ENCODE assay signal across 8 mouse cellular contexts in genomic region chr15:78803499-78803900, GRCm38 (mm10). TPM values are rescaled to one million over a fixed set of nuclear protein-coding genes. Genes with fewer than 3 reads are reported as not detected.
A peak's percentile ranks its signal among the peaks of the same experiment; 100 is the strongest.
DNase-seq lines count a peak whose midpoint lies in the region; ATAC-seq and TF ChIP-seq lines count a peak whose summit lies in the region.

No protein-coding gene starts in this region.

- peak; percentile 56 for DNase-seq in forebrain, embryonic 11.5 days (ENCODE audit: low spot score)
- no peak for DNase-seq in forebrain, postnatal 0 days
- no peak for DNase-seq in embryonic facial prominence, embryonic 11.5 days (ENCODE audit: low spot score)
- peak; percentile 85 for DNase-seq in testis, postnatal 10 days (ENCODE audit: low spot score)
- no peak for DNase-seq in spleen, postnatal 14 days (ENCODE audit: low spot score in 2 of 2)
- DNase-seq in urinary bladder, adult 18-20 months (ENCODE audit: low spot score in 2 of 2) = no peak

- WGBS in forebrain, embryonic 11.5 days = 0% methylated on average over 8 of the region's 8 CpGs
- 10% methylated on average over 8 of the region's 8 CpGs for WGBS in forebrain, postnatal 0 days
- 2% methylated on average over 8 of the region's 8 CpGs for WGBS in embryonic facial prominence, embryonic 11.5 days
- 1% methylated on average over 8 of the region's 8 CpGs for WGBS in hindbrain, embryonic 12.5 days
- WGBS in liver, embryonic 15.5 days (ENCODE audit: insufficient replicate concordance) = 13% methylated on average over 8 of the region's 8 CpGs

- TF ChIP-seq CTCF in forebrain, postnatal 0 days (IDR thresholded peaks at IDR 0.05; ENCODE audit: low read depth) = no peak

- H3K4me3 ChIP-seq in forebrain, embryonic 11.5 days (ENCODE audit: low read depth, low read length) = no peak overlapping the region
- no peak overlapping the region for H3K4me3 ChIP-seq in forebrain, postnatal 0 days (ENCODE audit: low read depth, low read length)
- H3K4me3 ChIP-seq in embryonic facial prominence, embryonic 11.5 days (ENCODE audit: low read depth, low read length) = no peak overlapping the region
- H3K4me3 ChIP-seq in hindbrain, embryonic 12.5 days = no peak overlapping the region
- H3K4me3 ChIP-seq in liver, embryonic 15.5 days (replicated peaks) = peak overlapping the region; percentile 60

- H3K9me3 ChIP-seq in forebrain, embryonic 11.5 days (ENCODE audit: control insufficient read depth, low read length) = no peaks in the 10 kb centered on the region
- no peaks in the 10 kb centered on the region for H3K9me3 ChIP-seq in forebrain, postnatal 0 days (ENCODE audit: low read length)
- no peaks in the 10 kb centered on the region for H3K9me3 ChIP-seq in embryonic facial prominence, embryonic 11.5 days (replicated peaks; ENCODE audit: control insufficient read depth, low read length)
- H3K9me3 ChIP-seq in hindbrain, embryonic 12.5 days (replicated peaks) = no peaks in the 10 kb centered on the region
- no peaks in the 10 kb centered on the region for H3K9me3 ChIP-seq in liver, embryonic 15.5 days (replicated peaks)

- H3K4me2 ChIP-seq in forebrain, embryonic 11.5 days (ENCODE audit: low read depth, low read length, severe bottlenecking) = no peak overlapping the region
- H3K4me2 ChIP-seq in forebrain, postnatal 0 days (ENCODE audit: low read depth) = no peak overlapping the region
- no peak overlapping the region; the same call in 1 of the 2 replicates for H3K4me2 ChIP-seq in embryonic facial prominence, embryonic 11.5 days (ENCODE audit: low read depth, low read length)
- H3K4me2 ChIP-seq in hindbrain, embryonic 12.5 days (replicated peaks) = no peak overlapping the region
- peak overlapping the region; percentile 67 for H3K4me2 ChIP-seq in liver, embryonic 15.5 days

- no peak overlapping the region for H3K27ac ChIP-seq in forebrain, embryonic 11.5 days (ENCODE audit: low read depth, low read length)
- no peak overlapping the region for H3K27ac ChIP-seq in forebrain, postnatal 0 days (ENCODE audit: low read depth, low read length)
- no peak overlapping the region for H3K27ac ChIP-seq in embryonic facial prominence, embryonic 11.5 days (replicated peaks; ENCODE audit: low read depth, low read length)
- H3K27ac ChIP-seq in hindbrain, embryonic 12.5 days = no peak overlapping the region
- H3K27ac ChIP-seq in liver, embryonic 15.5 days (replicated peaks) = peak overlapping the region; percentile 64

- 0 out of 2 replicates have a peak, but pooled peaks have one; percentile 24 for ATAC-seq in forebrain, embryonic 11.5 days (replicated peaks; ENCODE audit: low FRiP score)
- no peak for ATAC-seq in forebrain, postnatal 0 days
- 0 out of 2 replicates have a peak, but pooled peaks have one; percentile 12 for ATAC-seq in embryonic facial prominence, embryonic 11.5 days (replicated peaks; ENCODE audit: insufficient number of reproducible peaks, low FRiP score, low TSS enrichment, low read depth)
- peak; percentile 38; the same call in 1 of the 2 replicates for ATAC-seq in hindbrain, embryonic 12.5 days (ENCODE audit: low FRiP score)
- ATAC-seq in liver, embryonic 15.5 days (ENCODE audit: insufficient read depth) = no peak

- H3K36me3 ChIP-seq in forebrain, embryonic 11.5 days (ENCODE audit: control insufficient read depth, insufficient read depth, low read length) = no peaks in the 10 kb centered on the region
- H3K36me3 ChIP-seq in forebrain, postnatal 0 days (ENCODE audit: insufficient read depth) = no peaks in the 10 kb centered on the region
- H3K36me3 ChIP-seq in embryonic facial prominence, embryonic 11.5 days (replicated peaks; ENCODE audit: control insufficient read depth, insufficient read depth, low read depth, low read length) = no peaks in the 10 kb centered on the region
- no peaks in the 10 kb centered on the region for H3K36me3 ChIP-seq in hindbrain, embryonic 12.5 days
- H3K36me3 ChIP-seq in liver, embryonic 15.5 days (replicated peaks) = 0 out of 2 replicates have a peak, but pooled peaks cover 2% of the 10 kb centered on the region

- no peak overlapping the region for H3K9ac ChIP-seq in forebrain, embryonic 11.5 days (ENCODE audit: low read length)
- H3K9ac ChIP-seq in forebrain, postnatal 0 days = no peak overlapping the region
- no peak overlapping the region for H3K9ac ChIP-seq in embryonic facial prominence, embryonic 11.5 days (replicated peaks; ENCODE audit: low read length)
- H3K9ac ChIP-seq in hindbrain, embryonic 12.5 days = no peak overlapping the region
- no peak overlapping the region for H3K9ac ChIP-seq in liver, embryonic 15.5 days

- H3K27me3 ChIP-seq in forebrain, embryonic 11.5 days (ENCODE audit: control insufficient read depth, insufficient read depth, low read length) = peaks cover 26% of the 10 kb centered on the region
- H3K27me3 ChIP-seq in forebrain, postnatal 0 days (ENCODE audit: insufficient read depth, low read length) = peaks cover 12% of the 10 kb centered on the region; the same call in 1 of the 2 replicates
- H3K27me3 ChIP-seq in embryonic facial prominence, embryonic 11.5 days (ENCODE audit: control insufficient read depth, insufficient read depth, low read length) = peaks cover 31% of the 10 kb centered on the region
- H3K27me3 ChIP-seq in hindbrain, embryonic 12.5 days = peaks cover 57% of the 10 kb centered on the region
- H3K27me3 ChIP-seq in liver, embryonic 15.5 days = peaks cover 70% of the 10 kb centered on the region

- H3K4me1 ChIP-seq in forebrain, embryonic 11.5 days (replicated peaks; ENCODE audit: control insufficient read depth, insufficient read depth, low read length) = peaks cover 12% of the 10 kb centered on the region
- peaks cover 5% of the 10 kb centered on the region; the same call in 1 of the 2 replicates for H3K4me1 ChIP-seq in forebrain, postnatal 0 days (ENCODE audit: insufficient read depth)
- H3K4me1 ChIP-seq in embryonic facial prominence, embryonic 11.5 days (ENCODE audit: control insufficient read depth, insufficient read depth, low read length) = peaks cover 10% of the 10 kb centered on the region
- peaks cover 23% of the 10 kb centered on the region for H3K4me1 ChIP-seq in hindbrain, embryonic 12.5 days
- peaks cover 26% of the 10 kb centered on the region for H3K4me1 ChIP-seq in liver, embryonic 15.5 days (replicated peaks)

RNA-seq across cellular contexts. Expression of gene Card10, which starts 0.7 kb away (rescaled TPM):
- 2.3 and 2.7 TPM in 2 replicates for polyA plus RNA-seq in forebrain, embryonic 11.5 days (2014; fragmentation: Nextera tagmentation; extraction: Ambion mirVana)
- total RNA-seq in forebrain, postnatal 0 days (2014; rRNA removed) = 0.57 and 0.77 TPM in 2 replicates
- 1.2 and 1.7 TPM in 2 replicates for polyA plus RNA-seq in forebrain, postnatal 0 days (2015; fragmentation: Nextera tagmentation; extraction: Ambion mirVana)
- 1.8 and 2.6 TPM in 2 replicates for polyA plus RNA-seq in embryonic facial prominence, embryonic 11.5 days (2014; fragmentation: Nextera tagmentation; extraction: Ambion mirVana)
- polyA plus RNA-seq in hindbrain, embryonic 12.5 days (2016; fragmentation: Nextera tagmentation; extraction: Ambion mirVana) = 2.7 and 2.9 TPM in 2 replicates
- 1.8 and 2.5 TPM in 2 replicates for polyA plus RNA-seq in liver, embryonic 15.5 days (2015; fragmentation: Nextera tagmentation; extraction: Ambion mirVana)

RNA-seq across cellular contexts. Expression of gene Mfng, which starts 30.2 kb away (rescaled TPM):
- 108 and 113 TPM in 2 replicates for polyA plus RNA-seq in forebrain, embryonic 11.5 days (2014; fragmentation: Nextera tagmentation; extraction: Ambion mirVana)
- total RNA-seq in forebrain, postnatal 0 days (2014; rRNA removed) = 6.4 and 11.4 TPM in 2 replicates
- polyA plus RNA-seq in forebrain, postnatal 0 days (2015; fragmentation: Nextera tagmentation; extraction: Ambion mirVana) = 16.0 and 16.8 TPM in 2 replicates
- 15.9 and 19.1 TPM in 2 replicates for polyA plus RNA-seq in embryonic facial prominence, embryonic 11.5 days (2014; fragmentation: Nextera tagmentation; extraction: Ambion mirVana)
- polyA plus RNA-seq in hindbrain, embryonic 12.5 days (2016; fragmentation: Nextera tagmentation; extraction: Ambion mirVana) = 51.7 and 58.0 TPM in 2 replicates
- 4.6 and 5.2 TPM in 2 replicates for polyA plus RNA-seq in liver, embryonic 15.5 days (2015; fragmentation: Nextera tagmentation; extraction: Ambion mirVana)

RNA-seq across cellular contexts. Expression of gene Cdc42ep1, which starts 38.9 kb away (rescaled TPM):
- 9.6 and 10.4 TPM in 2 replicates for polyA plus RNA-seq in forebrain, embryonic 11.5 days (2014; fragmentation: Nextera tagmentation; extraction: Ambion mirVana)
- 8.3 and 8.6 TPM in 2 replicates for total RNA-seq in forebrain, postnatal 0 days (2014; rRNA removed)
- polyA plus RNA-seq in forebrain, postnatal 0 days (2015; fragmentation: Nextera tagmentation; extraction: Ambion mirVana) = 10.6 and 13.5 TPM in 2 replicates
- 10.9 and 11.3 TPM in 2 replicates for polyA plus RNA-seq in embryonic facial prominence, embryonic 11.5 days (2014; fragmentation: Nextera tagmentation; extraction: Ambion mirVana)
- polyA plus RNA-seq in hindbrain, embryonic 12.5 days (2016; fragmentation: Nextera tagmentation; extraction: Ambion mirVana) = 15.1 and 15.6 TPM in 2 replicates
- 13.0 and 15.2 TPM in 2 replicates for polyA plus RNA-seq in liver, embryonic 15.5 days (2015; fragmentation: Nextera tagmentation; extraction: Ambion mirVana)

RNA-seq across cellular contexts. Expression of gene Lgals2, which starts 51.8 kb away (rescaled TPM):
- polyA plus RNA-seq in forebrain, embryonic 11.5 days (2014; fragmentation: Nextera tagmentation; extraction: Ambion mirVana) = not detected in 2 replicates
- total RNA-seq in forebrain, postnatal 0 days (2014; rRNA removed) = not detected in 2 replicates
- polyA plus RNA-seq in forebrain, postnatal 0 days (2015; fragmentation: Nextera tagmentation; extraction: Ambion mirVana) = 0.52 TPM in 1 of 2 replicates, not detected in the other
- not detected in 2 replicates for polyA plus RNA-seq in embryonic facial prominence, embryonic 11.5 days (2014; fragmentation: Nextera tagmentation; extraction: Ambion mirVana)
- polyA plus RNA-seq in hindbrain, embryonic 12.5 days (2016; fragmentation: Nextera tagmentation; extraction: Ambion mirVana) = not detected in 2 replicates
- 7.7 and 9.5 TPM in 2 replicates for polyA plus RNA-seq in liver, embryonic 15.5 days (2015; fragmentation: Nextera tagmentation; extraction: Ambion mirVana)

Comparison
In these comparisons a context has a peak if more than half of its experiments do, and no peak if none do; other contexts are left out.
1. ATAC-seq: peak in forebrain, embryonic 11.5 days (single experiment), embryonic facial prominence, embryonic 11.5 days (single experiment) and hindbrain, embryonic 12.5 days (single experiment); none in forebrain, postnatal 0 days (single experiment) and liver, embryonic 15.5 days (single experiment).
2. DNase-seq: peak in forebrain, embryonic 11.5 days (single experiment) and testis, postnatal 10 days (single experiment); none in forebrain, postnatal 0 days (single experiment), embryonic facial prominence, embryonic 11.5 days (single experiment), spleen, postnatal 14 days (0 of 2) and urinary bladder, adult 18-20 months (0 of 2).